Mouse (Mus musculus) liver, adult 2 months (tissue): ENCODE results near the gene Map2k5.

ENCODE experiments used
- CTCF ChIP-seq: fragments of 200-500 bp; IDR thresholded peaks from 2 replicates; pipeline ENCODE4 v1.5.1; 2011; ENCODE audit warnings: low read depth, low read length, control low read depth
- POLR2A ChIP-seq: fragments of 200-500 bp; IDR thresholded peaks from 2 replicates; pipeline ENCODE4 v1.6.1; 2011; ENCODE audit warnings: low read length, control low read depth; ENCODE audit not compliant: insufficient read depth; ENCODE audit errors: extremely low read depth

GRCm38 (mm10) chr9:63163756-63164155, 213.9 kb downstream of the Map2k5 start:
- TF ChIP-seq CTCF (no peak), POLR2A (no peak)
